Mouse (Mus musculus) spleen, adult 2 months (tissue): ENCODE data around the gene Echs1.

Experiments
- CTCF ChIP-seq: fragments of 200-500 bp; IDR thresholded peaks from 2 replicates; pipeline ENCODE4 v1.5.1; 2011; ENCODE audit warnings: mild to moderate bottlenecking, inconsistent platforms; ENCODE audit not compliant: insufficient read depth, insufficient read length, insufficient replicate concordance; ENCODE audit errors: extremely low read depth
- POLR2A ChIP-seq: fragments of 200-500 bp; IDR thresholded peaks from 2 replicates; pipeline ENCODE4 v1.6.1; 2011; ENCODE audit warnings: low read depth, low read length, inconsistent platforms

GRCm38 (mm10) chr7:140096055-140096454, 20.2 kb downstream of the Echs1 start:
- TF ChIP-seq CTCF (no peak), POLR2A (no peak)
